ENCODE assay signal across 8 mouse cellular contexts in the genomic region with DNA sequence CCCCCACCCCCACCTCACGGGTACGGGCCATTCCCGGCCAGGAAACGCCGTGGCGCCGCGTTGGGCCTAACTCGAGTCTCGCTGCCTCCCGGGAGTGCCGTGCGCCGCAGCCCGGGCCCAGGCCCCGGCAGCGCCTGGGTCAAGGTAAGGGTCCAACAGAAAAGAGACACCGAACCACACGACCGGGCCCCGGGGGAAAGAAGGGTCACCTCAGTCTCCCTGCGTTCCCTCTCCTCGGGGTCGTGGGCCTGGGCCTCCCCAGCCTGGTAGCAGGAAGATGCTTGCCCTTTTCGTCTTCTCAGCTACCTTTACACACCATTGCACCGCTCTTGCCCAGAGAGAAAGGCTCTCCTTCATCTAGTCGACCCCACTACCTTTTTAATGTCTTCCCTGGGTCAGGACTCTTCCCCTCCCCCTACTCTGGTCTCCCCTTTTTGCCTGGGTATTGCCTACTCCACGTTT. TPM values are rescaled to one million over a fixed set of nuclear protein-coding genes. Genes with fewer than 3 reads are reported as not detected.
DNase-seq lines count a peak whose midpoint lies in the region; ATAC-seq lines count a peak whose summit lies in the region.

No protein-coding gene starts in this region.

- H3K9ac ChIP-seq in lung, embryonic 15.5 days = peak overlapping the region; percentile 99
- H3K9ac ChIP-seq in embryonic facial prominence, embryonic 14.5 days (ENCODE audit: low read depth, low read length) = peak overlapping the region; percentile 99
- peak overlapping the region; percentile 100 for H3K9ac ChIP-seq in neural tube, embryonic 15.5 days (replicated peaks)

- H3K4me2 ChIP-seq in lung, embryonic 15.5 days = peak overlapping the region; percentile 76
- H3K4me2 ChIP-seq in embryonic facial prominence, embryonic 14.5 days (ENCODE audit: low read depth, low read length) = peak overlapping the region; percentile 89
- H3K4me2 ChIP-seq in neural tube, embryonic 15.5 days = peak overlapping the region; percentile 69

- no peak for ATAC-seq in lung, embryonic 15.5 days (ENCODE audit: borderline replicate concordance, extremely low read depth, low FRiP score, low TSS enrichment)
- no peak for ATAC-seq in embryonic facial prominence, embryonic 14.5 days (ENCODE audit: low read depth)
- no peak for ATAC-seq in neural tube, embryonic 15.5 days (ENCODE audit: low FRiP score)

- WGBS in lung, embryonic 15.5 days = under 1% methylated on average over 28 of the region's 28 CpGs
- 0% methylated on average over 25 of the region's 28 CpGs for WGBS in embryonic facial prominence, embryonic 14.5 days
- under 1% methylated on average over 28 of the region's 28 CpGs for WGBS in limb, embryonic 10.5 days
- WGBS in neural tube, embryonic 15.5 days = 0% methylated on average over 28 of the region's 28 CpGs

- no peaks in the 10 kb centered on the region for H3K9me3 ChIP-seq in lung, embryonic 15.5 days
- H3K9me3 ChIP-seq in embryonic facial prominence, embryonic 14.5 days (ENCODE audit: control insufficient read depth, low read length) = no peaks in the 10 kb centered on the region
- no peaks in the 10 kb centered on the region for H3K9me3 ChIP-seq in limb, embryonic 10.5 days (replicated peaks)
- H3K9me3 ChIP-seq in neural tube, embryonic 15.5 days (replicated peaks) = no peaks in the 10 kb centered on the region

- peak overlapping the region; percentile 94 for H3K4me3 ChIP-seq in lung, embryonic 15.5 days
- H3K4me3 ChIP-seq in embryonic facial prominence, embryonic 14.5 days (ENCODE audit: low read depth, low read length) = peak overlapping the region; percentile 98
- H3K4me3 ChIP-seq in limb, embryonic 10.5 days = peak overlapping the region; percentile 94
- peak overlapping the region; percentile 94 for H3K4me3 ChIP-seq in neural tube, embryonic 15.5 days (replicated peaks)

- peaks cover 36% of the 10 kb centered on the region for H3K4me1 ChIP-seq in lung, embryonic 15.5 days
- H3K4me1 ChIP-seq in embryonic facial prominence, embryonic 14.5 days (ENCODE audit: control insufficient read depth, insufficient read depth, low read length) = peaks cover 28% of the 10 kb centered on the region
- H3K4me1 ChIP-seq in limb, embryonic 10.5 days = peaks cover 44% of the 10 kb centered on the region
- H3K4me1 ChIP-seq in neural tube, embryonic 15.5 days = peaks cover 56% of the 10 kb centered on the region

- H3K27ac ChIP-seq in lung, embryonic 15.5 days = peak overlapping the region; percentile 100
- H3K27ac ChIP-seq in embryonic facial prominence, embryonic 14.5 days (replicated peaks; ENCODE audit: low read depth, low read length) = peak overlapping the region; percentile 100
- peak overlapping the region; percentile 99 for H3K27ac ChIP-seq in limb, embryonic 10.5 days
- peak overlapping the region; percentile 100 for H3K27ac ChIP-seq in neural tube, embryonic 15.5 days (replicated peaks)

- DNase-seq in lung, postnatal 14 days = no peak
- DNase-seq in embryonic facial prominence, embryonic 14.5 days (ENCODE audit: low spot score) = peak; percentile 19
- DNase-seq in limb, embryonic 10.5 days (ENCODE audit: low spot score) = no peak
- DNase-seq in adrenal gland, adult 2 months = no peak
- no peak for DNase-seq in urinary bladder, postnatal 4 days (ENCODE audit: low spot score in 2 of 2)
- no peak for DNase-seq in kidney, adult 8-10 months

- H3K27me3 ChIP-seq in lung, embryonic 15.5 days = no peaks in the 10 kb centered on the region
- H3K27me3 ChIP-seq in embryonic facial prominence, embryonic 14.5 days (replicated peaks; ENCODE audit: control insufficient read depth, insufficient read depth, low read length) = no peaks in the 10 kb centered on the region
- H3K27me3 ChIP-seq in limb, embryonic 10.5 days (ENCODE audit: low read depth, poor library complexity, severe bottlenecking) = no peaks in the 10 kb centered on the region
- no peaks in the 10 kb centered on the region for H3K27me3 ChIP-seq in neural tube, embryonic 15.5 days (replicated peaks)

- no peaks in the 10 kb centered on the region for H3K36me3 ChIP-seq in lung, embryonic 15.5 days
- H3K36me3 ChIP-seq in embryonic facial prominence, embryonic 14.5 days (ENCODE audit: control insufficient read depth, insufficient read depth, low read length) = no peaks in the 10 kb centered on the region
- H3K36me3 ChIP-seq in limb, embryonic 10.5 days = peaks cover 4% of the 10 kb centered on the region; the same call in 1 of the 2 replicates
- no peaks in the 10 kb centered on the region for H3K36me3 ChIP-seq in neural tube, embryonic 15.5 days

RNA-seq across cellular contexts. Expression of gene Setd5, which starts 0.4 kb away (rescaled TPM):
- polyA plus RNA-seq in lung, embryonic 15.5 days (2015; fragmentation: Nextera tagmentation; extraction: Ambion mirVana) = 69.5 and 77.2 TPM in 2 replicates
- polyA plus RNA-seq in embryonic facial prominence, embryonic 14.5 days (2014; fragmentation: Nextera tagmentation; extraction: Ambion mirVana) = 81.5 and 89.9 TPM in 2 replicates
- polyA plus RNA-seq in limb, embryonic 10.5 days (2016; fragmentation: Nextera tagmentation; extraction: Ambion mirVana) = 86.2 and 92.0 TPM in 2 replicates
- polyA plus RNA-seq in neural tube, embryonic 15.5 days (2015; fragmentation: Nextera tagmentation; extraction: Ambion mirVana) = 48.3 and 54.3 TPM in 2 replicates
- 10 to 100 TPM; 72.0 to 96.9 TPM for total RNA-seq in adrenal gland, adult 2 months (2021)
- polyA plus RNA-seq in adrenal gland, adult 2 months (2012; rRNA removed) = 22.8 and 24.3 TPM in 2 replicates

RNA-seq across cellular contexts. Expression of gene Thumpd3, which starts 31.6 kb away (rescaled TPM):
- polyA plus RNA-seq in lung, embryonic 15.5 days (2015; fragmentation: Nextera tagmentation; extraction: Ambion mirVana) = 43.0 and 50.8 TPM in 2 replicates
- polyA plus RNA-seq in embryonic facial prominence, embryonic 14.5 days (2014; fragmentation: Nextera tagmentation; extraction: Ambion mirVana) = 36.1 and 38.9 TPM in 2 replicates
- 59.5 and 66.5 TPM in 2 replicates for polyA plus RNA-seq in limb, embryonic 10.5 days (2016; fragmentation: Nextera tagmentation; extraction: Ambion mirVana)
- 49.2 and 57.5 TPM in 2 replicates for polyA plus RNA-seq in neural tube, embryonic 15.5 days (2015; fragmentation: Nextera tagmentation; extraction: Ambion mirVana)
- 10 to 100 TPM; 32.7 to 35.2 TPM for total RNA-seq in adrenal gland, adult 2 months (2021)
- polyA plus RNA-seq in adrenal gland, adult 2 months (2012; rRNA removed) = 2.8 and 3.0 TPM in 2 replicates
